Mouse (Mus musculus) frontal cortex, postnatal 14 days (tissue): Measurements from ENCODE around the gene Htr1b.
A peak's percentile ranks its signal among the peaks of the same experiment; 100 is the strongest.

ENCODE experiments used
- DNase-seq, 2 experiments: peaks; one replicate each; pipeline ENCODE4 v3.0.0; 2022; ENCODE audit warnings: low spot score in 2 of 2

The Htr1b gene

GRCm38 (mm10) chr9:81633437-81633973 lies at the start of gene Htr1b:
Htr1b (minus strand) TSS chr9:81633828.
- peak; percentile 22 to 23 for DNase-seq

GRCm38 (mm10) chr9:81676716-81677115 lies 43.1 kb upstream of the Htr1b start:
- DNase-seq, result no peak

- no peak for DNase-seq
These were observed 3.9 kb upstream of the Htr1b start for GRCm38 (mm10) chr9:81637486-81637885.

DNA sequence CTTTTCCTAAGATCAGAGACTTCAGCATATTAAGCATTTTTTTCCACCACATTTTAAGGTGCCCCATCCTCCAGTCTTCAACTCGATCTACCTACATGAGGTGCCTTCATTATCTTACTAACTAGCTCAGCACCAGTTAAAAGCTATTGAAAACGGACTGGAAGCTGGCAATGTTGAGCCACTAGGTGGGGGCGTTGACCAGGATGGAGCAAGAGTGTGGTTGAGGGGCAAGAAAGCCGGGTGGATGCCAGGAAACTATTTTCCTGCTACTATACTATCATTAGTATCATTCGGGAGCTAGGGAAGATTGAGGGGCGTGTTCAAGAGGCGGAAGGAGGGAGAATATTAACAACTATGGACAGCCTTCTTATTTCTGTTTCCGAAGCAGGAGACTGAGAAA lies 1.5 kb upstream of the Htr1b start:
- peak in 1 of 2 experiments; percentile 10 for DNase-seq

GRCm38 (mm10) chr9:81634163-81634562 lies 535 bp upstream of the Htr1b start:
- DNase-seq, result no peak

- peak in 1 of 2 experiments; percentile 25 for DNase-seq
These were observed 742 bp downstream of the Htr1b start for GRCm38 (mm10) chr9:81632736-81633436.

- DNase-seq, result peak; percentile 13
These were observed 1.4 kb downstream of the Htr1b start for GRCm38 (mm10) chr9:81632191-81632735.

- DNase-seq, result peak; percentile 22 to 36
These were observed 2.0 kb downstream of the Htr1b start for GRCm38 (mm10) chr9:81631581-81632091.

GRCm38 (mm10) chr9:81626899-81627606 lies 6.6 kb downstream of the Htr1b start:
- peak; percentile 72 to 84 for DNase-seq

GRCm38 (mm10) chr9:81625898-81626297 lies 7.7 kb downstream of the Htr1b start:
- no peak for DNase-seq

DNA sequence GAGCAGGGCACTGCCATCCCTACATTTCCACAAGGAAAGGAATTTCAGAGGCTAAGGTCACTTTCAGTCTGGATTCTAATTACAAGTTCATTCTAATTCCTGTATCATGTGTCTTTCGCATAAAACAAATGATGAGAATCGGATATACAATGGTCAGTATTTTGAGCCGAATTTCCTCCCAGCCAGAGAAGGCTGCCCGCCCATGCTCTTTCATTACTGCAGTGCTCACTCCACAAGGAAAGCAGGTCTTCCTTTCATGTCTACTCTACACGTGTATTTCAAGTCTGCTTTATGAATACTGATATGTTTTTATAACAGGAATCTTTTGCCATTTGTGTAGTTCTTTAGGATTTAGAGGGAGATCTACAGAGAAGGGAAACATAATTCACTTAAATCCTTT lies 10.8 kb downstream of the Htr1b start:
- no peak for DNase-seq

GRCm38 (mm10) chr9:81611022-81611421 lies 22.6 kb downstream of the Htr1b start:
- no peak for DNase-seq
